Mouse (Mus musculus) gastrocnemius, postnatal 10 days (tissue): ENCODE results near the gene Scgb2b2. TPM values are rescaled to one million over a fixed set of nuclear protein-coding genes. Genes with fewer than 3 reads are reported as not detected.

Experiments used
- DNase-seq: peaks from one replicate; pipeline ENCODE4 v3.0.0; 2021; ENCODE audit warnings: mixed read lengths
- long read RNA-seq, 2 experiments: library from polyadenylated mRNA; stranded (forward); transcript quantifications; one replicate each; pipeline ENCODE4 v2.0.0; 2021
- total RNA-seq, 2 experiments: library from RNA; stranded (reverse); gene quantifications; 2 replicates each; pipeline ENCODE4 v1.2.3; 2021

The Scgb2b2 gene
- total RNA-seq: not detected
- long read RNA-seq, experiment 1: 0 reads
- long read RNA-seq, experiment 2: 0 reads

DNA sequence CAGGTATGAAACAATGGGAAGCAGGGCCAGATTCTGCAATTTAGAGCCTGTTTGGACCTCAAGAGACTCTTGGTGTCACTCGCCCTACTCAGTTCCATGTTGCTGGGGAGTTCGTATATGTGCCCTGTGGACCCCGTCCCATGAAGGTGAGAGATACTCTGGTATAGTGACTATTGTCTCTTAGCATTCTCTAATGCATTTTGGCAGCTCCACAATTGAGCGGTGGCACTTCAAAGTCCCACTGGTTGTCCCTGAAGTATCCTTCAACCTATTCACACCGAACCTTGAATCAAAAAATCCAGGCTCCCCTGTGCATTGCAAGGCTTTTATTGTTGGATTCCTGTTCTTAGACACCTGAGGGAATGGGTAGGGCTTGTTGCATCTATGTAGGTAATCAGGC, at the start of gene Scgb2b2:
TSS of gene Scgb2b2 (plus strand) at position 301 of the 400 bp plus-strand sequence.
- DNase-seq: no peak

DNA sequence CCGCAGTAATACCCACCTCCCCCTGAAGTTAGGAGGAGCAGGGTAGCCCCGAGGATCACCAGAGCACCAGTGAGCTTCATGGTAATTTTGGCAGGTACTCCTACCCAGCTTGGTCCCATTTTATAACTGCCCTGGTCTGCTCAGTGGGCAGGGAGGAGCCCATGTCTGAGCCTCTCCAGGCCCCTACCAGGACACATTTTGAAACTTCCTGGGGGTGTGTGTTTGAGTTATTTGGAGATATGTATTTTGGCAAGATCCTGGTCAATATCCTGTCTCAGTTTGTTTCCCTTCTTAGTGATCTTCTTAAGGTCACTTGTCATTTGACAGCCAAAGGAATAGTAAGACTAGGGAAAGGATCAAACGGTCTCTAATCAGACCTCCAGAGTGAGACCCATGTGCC, 1.4 kb downstream of the Scgb2b2 start, which contains the start of gene Scgb1b2:
TSS of gene Scgb1b2 (minus strand) at position 101 of the 400 bp plus-strand sequence.
- DNase-seq: no peak

Other genes with a start within 250 kb of the Scgb2b2 start
- gene Fxyd5, start 248.0 kb upstream of the Scgb2b2 start, total RNA-seq: 10 to 100 TPM; 10.1 to 21.5 TPM
- 1 to 10 TPM; 2.4 to 2.6 TPM for gene Fxyd7, start 239.0 kb upstream of the Scgb2b2 start, total RNA-seq
- gene Fxyd1, start 233.3 kb upstream of the Scgb2b2 start, total RNA-seq: 1,000 to 10,000 TPM; 1,112 to 1,150 TPM
- 1 to 10 TPM; 8.4 to 9.9 TPM for gene Lgi4, start 231.2 kb upstream of the Scgb2b2 start, total RNA-seq
- 1 to 10 TPM; 2.9 TPM for gene Fxyd3, start 213.8 kb upstream of the Scgb2b2 start, total RNA-seq
- 1 to 10 TPM; 6.8 to 7.8 TPM for gene Hpn, start 175.2 kb upstream of the Scgb2b2 start, total RNA-seq
- gene Scn1b, start 163.5 kb upstream of the Scgb2b2 start, total RNA-seq: 100 to 1,000 TPM; 303 to 352 TPM
- 10 to 100 TPM; 35.0 to 35.8 TPM for gene Gramd1a, start 134.6 kb upstream of the Scgb2b2 start, total RNA-seq
- not detected for gene Scgb1b2, start 1.3 kb downstream of the Scgb2b2 start, total RNA-seq
- gene Scgb2b3, start 71.6 kb downstream of the Scgb2b2 start, total RNA-seq: not detected
- not detected for gene Scgb1b3, start 85.1 kb downstream of the Scgb2b2 start, total RNA-seq